Mouse (Mus musculus): Measurements from ENCODE around the gene Gdap2. TPM values are rescaled to one million over a fixed set of nuclear protein-coding genes. Genes with fewer than 3 reads are reported as not detected.

Gene Gdap2
- total RNA-seq (2015) (65.2 and 65.8 TPM in 2 replicates), total RNA-seq (2017) (55.4 and 56.4 TPM in 2 replicates)

GRCm38 (mm10) chr3:100162315-100163105, at the start of gene Gdap2, which contains the start of gene Wdr3:
Gene Gdap2, plus strand, starts transcription at chr3:100162381.
Gene Wdr3, minus strand, starts transcription at chr3:100162407.
- peak; percentile 91 for ATAC-seq (ENCODE audit: poor library complexity, severe bottlenecking)

GRCm38 (mm10) chr3:100118681-100119080, 43.5 kb upstream of the Gdap2 start:
- ATAC-seq (ENCODE audit: poor library complexity, severe bottlenecking): no peak

- ATAC-seq (ENCODE audit: poor library complexity, severe bottlenecking): no peak
Observed at GRCm38 (mm10) chr3:100121961-100122360, 40.2 kb upstream of the Gdap2 start.

- no peak for ATAC-seq (ENCODE audit: poor library complexity, severe bottlenecking)
Observed at GRCm38 (mm10) chr3:100122445-100122844, 39.7 kb upstream of the Gdap2 start.

GRCm38 (mm10) chr3:100160682-100161445, 1.3 kb upstream of the Gdap2 start:
- peak; percentile 39 for ATAC-seq (ENCODE audit: poor library complexity, severe bottlenecking)

- ATAC-seq (ENCODE audit: poor library complexity, severe bottlenecking): no peak
Observed at GRCm38 (mm10) chr3:100161665-100162314, 391 bp upstream of the Gdap2 start.

- no peak for ATAC-seq (ENCODE audit: poor library complexity, severe bottlenecking)
Observed at GRCm38 (mm10) chr3:100163556-100163955, 1.4 kb downstream of the Gdap2 start.

- no peak for ATAC-seq (ENCODE audit: poor library complexity, severe bottlenecking)
Observed at GRCm38 (mm10) chr3:100164991-100165390, 2.8 kb downstream of the Gdap2 start.

GRCm38 (mm10) chr3:100176031-100176430, 13.8 kb downstream of the Gdap2 start:
- ATAC-seq (ENCODE audit: poor library complexity, severe bottlenecking): peak; percentile 93

GRCm38 (mm10) chr3:100180471-100180870, 18.3 kb downstream of the Gdap2 start:
- ATAC-seq (ENCODE audit: poor library complexity, severe bottlenecking): no peak

GRCm38 (mm10) chr3:100189444-100189843, 27.3 kb downstream of the Gdap2 start:
- ATAC-seq (ENCODE audit: poor library complexity, severe bottlenecking): peak; percentile 57

- no peak for ATAC-seq (ENCODE audit: poor library complexity, severe bottlenecking)
Observed at GRCm38 (mm10) chr3:100189861-100190260, 27.7 kb downstream of the Gdap2 start.

GRCm38 (mm10) chr3:100194210-100194609, 32.0 kb downstream of the Gdap2 start:
- no peak for ATAC-seq (ENCODE audit: poor library complexity, severe bottlenecking)

- no peak for ATAC-seq (ENCODE audit: poor library complexity, severe bottlenecking)
Observed at GRCm38 (mm10) chr3:100201554-100201953, 39.4 kb downstream of the Gdap2 start.

- no peak for ATAC-seq (ENCODE audit: poor library complexity, severe bottlenecking)
Observed at GRCm38 (mm10) chr3:100206973-100207372, 44.8 kb downstream of the Gdap2 start.

- ATAC-seq (ENCODE audit: poor library complexity, severe bottlenecking): no peak
Observed at GRCm38 (mm10) chr3:100215469-100215868, 53.3 kb downstream of the Gdap2 start.

- no peak for ATAC-seq (ENCODE audit: poor library complexity, severe bottlenecking)
Observed at GRCm38 (mm10) chr3:100225326-100225959, 63.3 kb downstream of the Gdap2 start.

GRCm38 (mm10) chr3:100227509-100227908, 65.3 kb downstream of the Gdap2 start:
- ATAC-seq (ENCODE audit: poor library complexity, severe bottlenecking): no peak

GRCm38 (mm10) chr3:100228981-100229380, 66.8 kb downstream of the Gdap2 start:
- no peak for ATAC-seq (ENCODE audit: poor library complexity, severe bottlenecking)

GRCm38 (mm10) chr3:100236725-100237436, 74.7 kb downstream of the Gdap2 start:
- no peak for ATAC-seq (ENCODE audit: poor library complexity, severe bottlenecking)

Data from megakaryocyte, adult 5-6 weeks (primary cell).